Mouse (Mus musculus): ENCODE data around the gene Cass4. TPM values are rescaled to one million over a fixed set of nuclear protein-coding genes. Genes with fewer than 3 reads are reported as not detected.

The Cass4 gene
- polyA plus RNA-seq, 1 experiment from 2014 or later: 0.24 TPM

DNA sequence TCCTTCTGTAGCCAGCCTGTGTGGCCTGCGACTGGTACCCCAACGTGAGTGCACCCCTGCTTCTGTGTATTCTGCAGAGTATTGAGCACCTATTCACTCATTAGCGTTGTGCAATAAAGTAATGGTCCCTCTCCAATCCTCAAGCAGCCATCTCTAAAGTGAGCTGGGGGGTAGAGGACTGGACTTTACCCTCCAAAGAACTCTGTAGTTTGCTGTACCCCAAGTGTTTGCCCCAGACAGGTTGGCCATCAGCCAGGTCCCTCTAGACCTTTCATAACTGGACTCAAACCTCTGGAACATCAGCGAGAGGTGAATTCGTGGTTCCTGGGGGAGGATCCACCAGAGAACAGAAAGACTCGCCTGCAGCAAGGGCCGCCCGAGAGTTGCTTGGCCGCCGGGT lies 58.9 kb downstream of the Cass4 start:
- Histone ChIP-seq H3K9me3 (no peaks in the 10 kb centered on the region), H3K36me3 (replicated peaks) (peaks cover 79% of the 10 kb centered on the region), H3K4me3 (no peak overlapping the region), H3K27me3 (ENCODE audit: poor library complexity, severe bottlenecking) (no peaks in the 10 kb centered on the region), H3K4me1 (0 out of 2 replicates have a peak, but pooled peaks cover 2% of the 10 kb centered on the region), H3K27ac (no peak overlapping the region)
- no peak for DNase-seq (ENCODE audit: extremely low spot score, low spot score)
- 96% methylated on average over 10 of the region's 10 CpGs for WGBS

DNA sequence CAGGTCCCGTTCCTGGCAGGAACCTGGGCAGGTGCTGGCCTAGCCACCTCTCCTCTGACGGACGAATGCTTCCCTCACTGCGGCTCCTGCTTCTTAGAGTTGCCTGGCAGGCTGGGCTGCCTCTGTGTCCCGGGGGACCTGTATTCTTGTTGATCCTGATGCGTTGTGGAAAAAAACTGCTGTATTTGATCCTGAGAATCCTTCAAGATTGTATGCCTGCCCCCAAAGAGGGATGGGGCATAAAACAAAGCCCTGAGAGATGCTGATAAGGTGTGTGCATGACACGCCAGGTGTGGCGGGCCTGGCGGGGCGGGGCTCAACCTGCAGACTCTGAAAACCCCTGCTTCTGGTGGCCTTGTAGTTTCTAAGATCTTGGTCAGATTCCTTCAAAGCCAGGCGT lies 64.9 kb downstream of the Cass4 start, which contains the start of gene Gcnt7:
Gene Gcnt7, minus strand, starts transcription at position 101 of the 400 bp plus-strand sequence.
- 0 out of 2 replicates have a peak, but pooled peaks cover 2% of the 10 kb centered on the region for H3K4me1 ChIP-seq
- no peak within 1 kb of the TSS for H3K27ac ChIP-seq
- H3K4me3 ChIP-seq: no peak within 1 kb of the TSS
- no peaks in the 10 kb centered on the region for H3K9me3 ChIP-seq
- no peaks in the 10 kb centered on the region for H3K27me3 ChIP-seq (ENCODE audit: poor library complexity, severe bottlenecking)
- no peak for DNase-seq (ENCODE audit: extremely low spot score, low spot score)
- WGBS: 90% methylated on average over 11 of the region's 11 CpGs
- H3K36me3 ChIP-seq (replicated peaks): peaks cover 57% of the 10 kb centered on the region

DNA sequence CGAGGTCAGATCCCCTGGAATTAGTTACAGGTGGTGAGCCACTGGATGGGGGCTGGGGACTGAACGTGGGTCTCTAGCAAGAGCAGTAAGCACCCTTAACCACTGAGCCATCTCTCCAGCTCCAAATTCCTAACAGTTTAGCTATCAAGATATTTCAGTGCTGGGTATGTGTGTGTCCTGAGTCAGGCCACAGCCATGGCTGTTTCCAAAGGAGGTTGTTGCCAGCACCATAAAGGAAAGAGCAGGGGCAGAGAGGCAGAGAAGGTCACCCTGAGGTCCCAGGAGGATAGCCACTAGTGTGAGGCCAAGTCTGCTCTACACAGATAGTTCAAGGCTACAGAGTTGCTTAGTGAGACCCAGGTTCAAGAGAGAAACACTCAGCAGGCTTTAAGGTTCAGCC lies 67.1 kb downstream of the Cass4 start:
- no peak for DNase-seq (ENCODE audit: extremely low spot score, low spot score)
- WGBS: 71% methylated on average over 2 of the region's 2 CpGs

DNA sequence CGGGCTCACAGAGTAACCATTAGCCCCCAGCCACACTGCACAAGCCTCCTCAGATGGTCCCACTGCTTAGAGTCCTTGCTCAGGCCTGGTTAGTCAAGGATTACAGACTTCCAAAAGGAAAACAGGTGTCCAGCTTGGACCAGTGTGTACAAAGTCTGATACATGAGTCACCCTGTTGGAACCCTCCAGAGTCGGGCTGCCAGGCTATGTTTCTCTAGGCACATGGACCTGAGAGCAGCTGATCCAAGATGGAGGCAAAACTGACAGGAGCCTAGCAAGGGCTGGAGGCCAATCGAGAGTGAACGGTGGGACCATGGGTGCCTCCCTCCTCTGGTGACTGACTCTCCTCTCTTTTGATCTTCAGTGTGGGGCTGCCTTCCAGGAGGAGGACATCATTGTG lies 69.2 kb downstream of the Cass4 start:
- 93% methylated on average over 4 of the region's 4 CpGs for WGBS
- no peak for DNase-seq (ENCODE audit: extremely low spot score, low spot score)
- Histone ChIP-seq H3K36me3 (replicated peaks) (peaks cover 74% of the 10 kb centered on the region), H3K4me1 (peaks cover 4% of the 10 kb centered on the region), H3K27ac (no peak overlapping the region), H3K4me3 (no peak overlapping the region), H3K27me3 (ENCODE audit: poor library complexity, severe bottlenecking) (no peaks in the 10 kb centered on the region), H3K9me3 (no peaks in the 10 kb centered on the region)

More for the DNA sequence above, 67.1 kb downstream of the Cass4 start:
- H3K4me3 ChIP-seq: no peak overlapping the region
- no peaks in the 10 kb centered on the region for H3K27me3 ChIP-seq (ENCODE audit: poor library complexity, severe bottlenecking)
- H3K4me1 ChIP-seq: 0 out of 2 replicates have a peak, but pooled peaks cover 2% of the 10 kb centered on the region
- peaks cover 65% of the 10 kb centered on the region for H3K36me3 ChIP-seq (replicated peaks)
- H3K9me3 ChIP-seq: no peaks in the 10 kb centered on the region
- no peak overlapping the region for H3K27ac ChIP-seq

DNA sequence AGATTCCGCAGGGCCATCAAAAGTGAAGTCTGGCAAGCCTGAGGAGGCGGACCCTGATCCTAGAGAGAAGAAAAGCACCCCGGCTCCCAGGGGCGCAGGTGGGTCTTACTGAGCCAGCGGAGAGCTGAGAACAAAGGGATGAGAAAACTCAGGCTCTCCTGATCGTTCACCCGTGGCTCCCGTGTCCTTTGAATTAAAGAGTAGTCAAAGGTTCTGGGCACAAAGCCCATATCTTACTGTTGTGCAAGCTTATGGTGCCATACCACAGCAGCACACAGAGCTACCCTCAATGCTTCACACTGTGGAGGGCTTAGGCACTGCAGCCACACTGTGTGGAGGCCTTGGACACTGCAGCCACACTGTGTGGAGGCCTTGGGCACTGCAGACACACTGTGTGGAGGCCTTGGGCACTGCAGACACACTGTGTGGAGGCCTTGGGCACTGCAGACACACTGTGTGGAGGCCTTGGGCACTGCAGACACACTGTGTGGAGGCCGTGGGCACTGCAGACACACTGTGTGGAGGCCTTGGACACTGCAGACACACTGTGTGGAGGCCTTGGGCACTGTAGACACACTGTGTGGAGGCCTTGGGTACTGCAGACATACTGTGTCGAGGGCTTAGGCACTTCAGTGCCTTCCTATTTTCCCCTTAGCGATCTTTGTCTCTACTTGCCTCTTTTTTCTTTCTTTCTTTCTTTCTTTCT lies 73.0 kb downstream of the Cass4 start:
- H3K4me3 ChIP-seq: no peak overlapping the region
- no peaks in the 10 kb centered on the region for H3K9me3 ChIP-seq
- H3K27me3 ChIP-seq (ENCODE audit: poor library complexity, severe bottlenecking): no peaks in the 10 kb centered on the region
- no peak overlapping the region for H3K27ac ChIP-seq
- DNase-seq (ENCODE audit: extremely low spot score, low spot score): no peak
- WGBS: 88% methylated on average over 11 of the region's 11 CpGs
- H3K36me3 ChIP-seq (replicated peaks): peaks cover 83% of the 10 kb centered on the region
- H3K4me1 ChIP-seq: peaks cover 18% of the 10 kb centered on the region

DNA sequence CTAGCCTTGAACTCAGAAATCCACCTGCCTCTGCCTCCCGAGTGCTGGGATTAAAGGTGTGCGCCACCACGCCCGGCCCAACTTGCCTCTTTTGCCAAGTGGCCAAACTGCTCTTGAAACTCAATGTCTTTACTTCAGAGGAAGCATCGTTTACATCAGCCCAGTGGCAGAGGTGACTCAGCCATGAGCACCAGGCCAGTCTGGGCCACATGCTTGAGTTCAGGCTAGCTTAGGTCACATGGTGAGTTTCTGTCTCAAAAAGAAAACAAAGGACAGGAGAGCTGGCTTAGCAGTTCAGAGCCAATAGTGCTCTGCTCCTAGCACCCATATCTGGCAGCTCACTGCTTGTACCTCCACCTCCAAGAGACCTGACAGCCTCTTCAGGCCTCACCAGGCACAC lies 73.6 kb downstream of the Cass4 start:
- Histone ChIP-seq H3K4me1 (peaks cover 18% of the 10 kb centered on the region), H3K27me3 (ENCODE audit: poor library complexity, severe bottlenecking) (no peaks in the 10 kb centered on the region), H3K36me3 (replicated peaks) (peaks cover 78% of the 10 kb centered on the region), H3K9me3 (no peaks in the 10 kb centered on the region), H3K27ac (no peak overlapping the region), H3K4me3 (no peak overlapping the region)
- DNase-seq (ENCODE audit: extremely low spot score, low spot score): no peak
- 96% methylated on average over 5 of the region's 5 CpGs for WGBS

DNA sequence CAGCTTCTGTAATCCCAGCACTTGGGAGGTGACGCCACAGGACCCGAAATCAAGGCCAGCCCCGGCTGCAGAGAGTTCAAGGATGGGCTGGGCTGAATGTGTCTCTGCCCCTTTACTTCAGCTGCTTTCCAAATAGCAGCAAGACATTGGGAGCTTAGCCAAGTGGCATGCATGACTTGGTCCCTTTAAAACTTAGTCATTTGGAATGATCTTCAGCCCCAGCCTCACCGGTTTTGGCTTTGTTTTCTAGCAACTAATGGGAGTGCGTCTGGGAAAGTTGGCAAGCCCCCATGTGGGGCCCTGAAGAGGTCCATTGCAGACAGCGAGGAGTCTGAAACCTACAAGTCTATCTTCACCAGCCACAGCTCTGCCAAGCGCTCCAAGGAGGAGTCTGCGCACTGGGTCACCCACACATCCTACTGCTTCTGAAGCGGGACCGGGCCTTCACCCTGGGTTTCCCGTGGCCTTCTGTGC lies 74.8 kb downstream of the Cass4 start:
- H3K9me3 ChIP-seq: no peaks in the 10 kb centered on the region
- WGBS: 64% methylated on average over 11 of the region's 11 CpGs
- no peak for DNase-seq (ENCODE audit: extremely low spot score, low spot score)
- peaks cover 18% of the 10 kb centered on the region for H3K4me1 ChIP-seq
- H3K27me3 ChIP-seq (ENCODE audit: poor library complexity, severe bottlenecking): no peaks in the 10 kb centered on the region
- H3K27ac ChIP-seq: peak overlapping the region; percentile 79
- H3K4me3 ChIP-seq: no peak overlapping the region; the same call in 1 of the 2 replicates
- peaks cover 68% of the 10 kb centered on the region for H3K36me3 ChIP-seq (replicated peaks)

DNA sequence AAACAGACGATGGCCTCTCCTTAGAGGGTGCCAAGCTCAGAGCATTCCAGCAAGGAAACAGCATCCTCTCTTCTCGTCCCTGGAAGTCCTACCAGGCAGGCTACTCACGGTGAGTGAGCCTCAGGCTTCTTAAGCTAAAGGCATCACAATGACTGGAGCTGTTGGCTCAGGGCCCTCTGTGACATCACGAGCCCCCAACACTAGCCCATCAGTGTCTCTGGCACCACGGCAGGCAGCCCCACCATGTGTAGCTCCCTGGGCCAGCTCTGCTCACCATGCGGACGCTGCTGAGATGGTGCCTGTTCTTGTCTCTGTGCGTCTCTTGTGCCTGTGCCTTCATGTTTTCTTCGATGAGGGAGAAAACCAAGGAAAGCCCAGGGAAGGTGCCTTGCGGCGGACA lies 78.7 kb downstream of the Cass4 start, which contains the start of gene Fam209:
Gene Fam209, plus strand, starts transcription at position 203 of the 400 bp plus-strand sequence.
- 85% methylated on average over 11 of the region's 11 CpGs for WGBS
- 0 out of 2 replicates have a peak, but pooled peaks cover 8% of the 10 kb centered on the region for H3K27me3 ChIP-seq (ENCODE audit: poor library complexity, severe bottlenecking)
- H3K4me3 ChIP-seq: no peak within 1 kb of the TSS
- H3K9me3 ChIP-seq: no peaks in the 10 kb centered on the region
- peaks cover 26% of the 10 kb centered on the region for H3K4me1 ChIP-seq
- no peak for DNase-seq (ENCODE audit: extremely low spot score, low spot score)
- H3K36me3 ChIP-seq (replicated peaks): peaks cover 31% of the 10 kb centered on the region
- no peak within 1 kb of the TSS for H3K27ac ChIP-seq

DNA sequence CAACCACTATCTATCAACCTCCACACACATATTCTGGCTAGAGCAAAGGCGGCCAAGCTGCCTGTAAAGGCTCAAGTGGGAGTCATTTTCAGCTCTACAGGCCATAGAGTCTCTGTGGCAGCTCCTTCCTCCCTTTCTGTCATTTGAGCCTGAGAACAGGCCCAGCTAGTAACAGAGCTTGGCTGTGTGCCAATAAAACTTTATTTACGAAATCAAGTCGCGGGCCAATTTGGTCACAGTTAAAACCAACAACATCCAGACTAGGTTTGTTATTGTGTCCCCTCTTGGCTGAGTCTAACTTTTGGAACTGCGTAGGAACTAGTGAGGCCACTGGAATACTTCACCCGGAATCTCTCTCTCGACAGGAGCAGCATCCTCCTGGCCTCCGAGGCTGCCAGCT lies 80.0 kb downstream of the Cass4 start:
- Histone ChIP-seq H3K4me1 (peaks cover 19% of the 10 kb centered on the region), H3K4me3 (no peak overlapping the region), H3K27ac (no peak overlapping the region), H3K9me3 (no peaks in the 10 kb centered on the region), H3K36me3 (replicated peaks) (peaks cover 19% of the 10 kb centered on the region), H3K27me3 (ENCODE audit: poor library complexity, severe bottlenecking) (0 out of 2 replicates have a peak, but pooled peaks cover 8% of the 10 kb centered on the region)
- DNase-seq (ENCODE audit: extremely low spot score, low spot score): no peak
- WGBS: 88% methylated on average over 8 of the region's 8 CpGs

DNA sequence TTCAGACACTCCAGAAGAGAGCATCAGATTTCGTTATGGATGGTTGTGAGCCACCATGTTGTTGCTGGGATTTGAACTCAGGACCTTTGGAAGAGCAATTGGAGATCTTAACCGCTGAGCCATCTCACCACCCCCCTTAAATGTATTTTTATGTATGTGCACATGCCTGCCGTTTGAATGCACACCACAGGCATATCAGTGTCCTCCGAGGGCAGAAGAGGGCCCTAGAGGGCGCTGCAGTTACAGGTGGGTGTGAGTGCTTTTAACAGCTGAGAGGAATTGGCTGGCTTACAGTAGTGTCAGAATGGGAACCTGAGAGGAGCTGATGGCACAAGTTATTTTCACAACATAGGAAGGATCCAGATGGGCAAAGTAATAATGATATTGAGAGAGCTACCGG lies 81.4 kb downstream of the Cass4 start:
- 31% methylated on average over 6 of the region's 6 CpGs for WGBS
- DNase-seq (ENCODE audit: extremely low spot score, low spot score): no peak

DNA sequence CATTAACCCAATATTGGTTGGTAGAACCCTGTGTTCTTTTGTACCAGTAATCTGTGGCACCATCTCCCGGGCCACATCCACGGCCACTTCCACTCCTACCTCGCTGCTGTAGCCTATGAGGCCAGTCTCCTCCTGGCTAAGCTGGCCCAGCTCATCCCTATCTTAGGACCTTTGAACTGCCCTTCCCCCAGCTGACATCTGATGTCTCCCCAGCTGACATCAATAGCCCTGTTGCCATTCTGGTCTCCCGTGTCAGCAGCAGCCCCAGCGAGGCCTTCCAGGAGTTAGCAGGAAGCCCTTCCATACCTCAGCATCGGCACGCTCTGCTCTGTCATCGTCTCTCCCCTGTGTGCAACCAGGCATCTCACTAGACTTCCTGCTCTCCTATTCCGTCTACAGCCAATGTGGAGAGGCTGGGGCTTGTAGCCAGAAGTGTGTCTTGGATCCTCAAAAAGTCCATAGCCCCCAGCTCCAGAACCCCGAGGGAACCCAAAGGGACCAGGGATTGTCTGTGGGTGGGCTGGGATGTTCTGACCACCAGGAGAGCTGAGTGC lies 83.2 kb downstream of the Cass4 start:
- peaks cover 13% of the 10 kb centered on the region for H3K4me1 ChIP-seq
- H3K9me3 ChIP-seq: no peaks in the 10 kb centered on the region
- H3K27me3 ChIP-seq (ENCODE audit: poor library complexity, severe bottlenecking): 0 out of 2 replicates have a peak, but pooled peaks cover 8% of the 10 kb centered on the region
- no peaks in the 10 kb centered on the region for H3K36me3 ChIP-seq (replicated peaks)
- no peak overlapping the region for H3K4me3 ChIP-seq
- 39% methylated on average over 10 of the region's 10 CpGs for WGBS
- DNase-seq (ENCODE audit: extremely low spot score, low spot score): no peak
- no peak overlapping the region for H3K27ac ChIP-seq

More for the DNA sequence above, 81.4 kb downstream of the Cass4 start:
- Histone ChIP-seq H3K27me3 (ENCODE audit: poor library complexity, severe bottlenecking) (0 out of 2 replicates have a peak, but pooled peaks cover 8% of the 10 kb centered on the region), H3K4me1 (peaks cover 13% of the 10 kb centered on the region), H3K36me3 (replicated peaks) (peaks cover 5% of the 10 kb centered on the region), H3K27ac (no peak overlapping the region), H3K9me3 (no peaks in the 10 kb centered on the region), H3K4me3 (no peak overlapping the region)

DNA sequence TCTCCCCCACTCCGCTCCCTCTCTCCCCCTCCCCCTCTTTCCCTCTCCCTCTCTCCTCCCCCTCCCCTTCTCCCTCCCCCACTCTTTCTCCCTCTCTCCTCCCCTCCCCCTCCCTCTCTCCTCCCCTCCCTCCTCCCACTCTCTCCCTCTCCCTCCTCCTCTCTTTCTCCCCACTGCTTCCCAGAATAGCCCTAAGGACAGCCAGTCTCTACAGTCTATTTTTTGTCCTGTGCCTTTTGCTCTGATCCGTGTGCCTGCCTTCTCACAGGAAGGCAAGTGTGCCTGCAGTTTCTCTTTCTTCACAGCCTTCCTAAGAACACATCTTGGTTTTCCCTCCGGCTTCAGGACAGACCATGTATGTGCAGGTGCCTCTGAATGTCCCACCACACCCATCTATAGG lies 83.8 kb downstream of the Cass4 start:
- no peaks in the 10 kb centered on the region for H3K9me3 ChIP-seq
- no peak for DNase-seq (ENCODE audit: extremely low spot score, low spot score)
- H3K4me1 ChIP-seq: peaks cover 13% of the 10 kb centered on the region
- 51% methylated on average over 3 of the region's 3 CpGs for WGBS
- no peak overlapping the region for H3K27ac ChIP-seq
- no peak overlapping the region for H3K4me3 ChIP-seq
- no peaks in the 10 kb centered on the region for H3K36me3 ChIP-seq (replicated peaks)
- 0 out of 2 replicates have a peak, but pooled peaks cover 8% of the 10 kb centered on the region for H3K27me3 ChIP-seq (ENCODE audit: poor library complexity, severe bottlenecking)

DNA sequence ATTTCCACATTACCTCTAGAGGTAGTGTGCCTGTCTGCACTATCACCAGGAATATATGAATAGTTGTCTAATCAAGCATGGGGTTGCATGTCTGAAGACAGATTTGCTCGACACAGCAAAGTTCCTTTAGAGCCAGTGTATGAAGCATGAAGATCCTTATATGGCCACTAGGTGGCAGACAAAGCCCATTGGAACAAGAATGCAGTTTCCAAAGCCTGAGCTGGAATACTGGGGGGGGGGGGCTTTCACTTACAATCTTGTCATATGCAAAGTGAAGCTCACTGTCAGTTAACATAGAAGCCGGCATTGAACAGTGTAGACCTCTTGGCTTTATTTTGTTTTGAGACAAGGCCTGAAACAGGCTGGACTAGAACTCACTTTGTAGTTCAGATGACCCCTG lies 84.3 kb downstream of the Cass4 start:
- Histone ChIP-seq H3K4me3 (no peak overlapping the region), H3K4me1 (peaks cover 13% of the 10 kb centered on the region), H3K27ac (no peak overlapping the region), H3K36me3 (replicated peaks) (no peaks in the 10 kb centered on the region), H3K9me3 (no peaks in the 10 kb centered on the region), H3K27me3 (ENCODE audit: poor library complexity, severe bottlenecking) (0 out of 2 replicates have a peak, but pooled peaks cover 8% of the 10 kb centered on the region)
- WGBS: 3% methylated on average over 2 of the region's 2 CpGs
- peak; percentile 46 for DNase-seq (ENCODE audit: extremely low spot score, low spot score)
